Mouse (Mus musculus) left cerebral cortex, adult 8-10 months (tissue): Measurements from ENCODE around the gene Slc18a2. TPM values are rescaled to one million over a fixed set of nuclear protein-coding genes. Genes with fewer than 3 reads are reported as not detected.

Experiments used
- DNase-seq, 2 experiments: peaks; one replicate each; pipeline ENCODE4 v3.0.0; 2022; ENCODE audit warnings: low spot score in 2 of 2
- total RNA-seq, 4 experiments: library from RNA; stranded (reverse); gene quantifications; 2 replicates each; pipeline ENCODE4 v1.2.4; 2022

Gene Slc18a2
- total RNA-seq = under 1 TPM; 0.23 to 0.63 (median 0.47) TPM

DNA sequence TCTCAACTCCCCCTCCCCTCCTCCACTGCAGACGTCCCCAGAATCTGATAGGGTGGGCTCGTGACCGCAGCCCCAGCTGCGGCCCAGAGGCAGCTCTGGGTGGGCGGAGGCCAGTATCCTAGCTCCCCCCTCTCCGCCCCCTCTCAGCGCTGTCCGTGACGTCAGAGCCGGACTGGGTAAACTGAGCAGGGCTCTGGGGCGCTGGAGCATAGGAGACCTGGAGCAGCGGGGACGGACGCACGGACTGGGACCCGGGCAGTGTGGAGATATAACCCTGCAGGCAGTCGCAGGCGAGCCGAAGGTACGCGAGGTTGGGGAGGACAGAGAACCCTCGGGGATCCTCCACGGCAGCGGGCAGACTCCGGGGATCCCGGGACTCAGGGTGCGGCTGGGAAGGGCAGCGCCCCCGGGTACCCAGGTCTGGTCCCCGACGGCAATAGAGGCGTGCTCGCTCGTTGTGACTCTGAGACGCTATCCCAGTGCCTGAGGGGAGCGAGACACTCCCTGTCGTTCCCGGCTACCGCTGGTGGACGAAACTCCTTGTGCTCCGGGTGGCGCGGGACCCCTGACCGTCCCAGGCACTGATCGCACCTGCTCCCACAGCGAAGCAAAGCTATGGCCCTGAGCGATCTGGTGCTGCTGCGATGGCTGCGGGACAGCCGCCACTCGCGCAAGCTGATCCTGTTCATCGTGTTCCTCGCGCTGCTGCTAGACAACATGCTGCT lies at the start of gene Slc18a2:
Gene Slc18a2, plus strand, starts transcription at position 179 of the 725 bp plus-strand sequence.
- no peak for DNase-seq

DNA sequence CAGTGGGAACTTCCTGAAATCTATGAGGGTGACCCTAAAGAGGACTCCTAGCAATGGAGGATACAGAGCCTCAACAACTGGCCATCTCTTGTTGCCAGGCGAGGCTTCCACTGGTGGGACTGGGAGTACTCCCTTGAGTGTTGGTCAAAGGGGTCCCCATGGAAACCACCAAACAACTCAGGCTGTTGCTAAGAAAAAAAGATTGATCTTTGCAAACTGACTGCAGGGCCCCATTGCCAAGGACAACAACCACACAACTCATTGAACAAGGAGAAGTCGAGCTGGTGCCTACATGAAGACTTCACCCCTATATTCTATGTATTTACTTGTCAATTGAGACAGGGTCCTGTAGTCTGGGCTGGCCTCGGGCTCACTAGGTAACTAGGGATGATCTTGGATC lies 43.8 kb upstream of the Slc18a2 start:
- no peak for DNase-seq

DNA sequence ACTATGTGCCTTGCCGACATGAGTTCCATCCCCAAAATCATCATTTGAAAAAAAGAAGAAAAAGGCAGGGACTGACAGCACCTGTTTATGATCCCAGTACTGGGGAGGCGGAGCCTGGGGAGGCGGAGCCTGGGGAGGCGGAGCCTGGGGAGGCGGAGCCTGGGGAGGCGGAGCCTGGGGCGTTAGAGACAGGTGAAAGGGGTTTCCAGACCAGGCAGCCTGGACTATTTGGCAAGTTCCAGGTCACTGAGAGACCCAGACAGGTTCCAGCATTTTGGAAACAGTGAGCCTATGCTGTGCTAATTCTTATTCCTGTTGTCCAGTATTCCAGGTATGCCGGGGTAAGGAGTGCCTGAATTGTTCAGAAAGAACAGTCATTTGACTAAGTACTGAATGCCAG lies 41.7 kb upstream of the Slc18a2 start, which contains the start of gene Kcnk18:
Gene Kcnk18, plus strand, starts transcription at position 224 of the 400 bp plus-strand sequence.
- DNase-seq = no peak

DNA sequence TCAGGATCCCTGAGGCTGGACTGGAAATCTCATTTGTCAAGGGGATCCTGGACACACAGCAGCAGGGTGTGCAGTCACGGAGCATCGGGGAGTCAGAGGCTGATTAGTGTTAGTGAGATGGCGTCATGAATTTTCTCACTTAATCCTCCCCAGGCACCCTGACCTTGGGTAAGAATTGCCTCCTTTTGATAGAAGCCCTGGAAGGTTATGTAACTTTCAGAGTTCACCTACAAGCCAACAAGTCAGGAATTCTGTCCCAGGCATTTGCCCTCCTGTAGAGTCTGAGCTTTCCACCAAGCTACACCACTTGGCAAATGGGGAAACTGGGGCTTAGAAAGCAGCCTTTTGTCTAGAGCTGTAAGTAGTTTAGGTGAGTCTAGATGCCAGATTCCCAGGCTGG lies 39.6 kb upstream of the Slc18a2 start:
- DNase-seq = no peak

DNA sequence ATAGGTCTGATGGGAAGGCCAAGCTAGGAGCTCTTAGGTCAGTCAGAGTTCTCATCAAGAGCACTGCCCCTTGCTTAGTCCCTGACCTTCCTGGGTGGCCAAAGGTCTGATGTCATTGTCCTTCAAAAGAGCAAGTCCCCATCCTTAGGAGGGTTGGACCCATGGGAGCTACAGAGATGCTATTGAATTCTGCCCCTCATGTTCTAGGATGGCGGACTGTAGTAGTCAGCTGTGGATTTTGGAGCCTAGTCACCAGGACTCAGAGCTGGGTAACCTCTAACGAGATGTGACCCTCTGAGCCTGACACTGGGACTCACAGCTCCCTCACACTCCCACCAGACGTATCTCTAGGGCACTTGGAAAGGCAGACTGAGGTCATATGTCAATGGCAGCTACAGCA lies 32.3 kb upstream of the Slc18a2 start:
- no peak for DNase-seq

DNA sequence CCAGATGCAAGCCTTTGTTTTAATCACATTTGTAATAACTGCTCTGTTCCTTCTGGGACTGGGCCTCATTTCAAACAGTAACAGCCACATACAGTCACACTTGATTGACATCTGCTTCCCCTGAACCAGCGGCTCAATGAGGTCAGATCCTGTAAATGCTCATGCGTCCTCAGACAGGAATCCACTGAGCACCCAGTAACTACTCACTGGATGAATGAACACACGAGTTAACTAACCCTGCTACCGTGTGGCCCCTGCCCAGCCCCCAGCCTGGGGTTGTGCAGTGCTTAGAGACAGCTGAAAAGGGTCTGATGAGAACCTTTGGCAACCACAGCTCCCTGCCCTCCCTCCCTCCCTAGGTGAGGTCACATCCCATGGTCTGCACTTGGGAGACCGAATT lies 27.9 kb upstream of the Slc18a2 start:
- DNase-seq = no peak

DNA sequence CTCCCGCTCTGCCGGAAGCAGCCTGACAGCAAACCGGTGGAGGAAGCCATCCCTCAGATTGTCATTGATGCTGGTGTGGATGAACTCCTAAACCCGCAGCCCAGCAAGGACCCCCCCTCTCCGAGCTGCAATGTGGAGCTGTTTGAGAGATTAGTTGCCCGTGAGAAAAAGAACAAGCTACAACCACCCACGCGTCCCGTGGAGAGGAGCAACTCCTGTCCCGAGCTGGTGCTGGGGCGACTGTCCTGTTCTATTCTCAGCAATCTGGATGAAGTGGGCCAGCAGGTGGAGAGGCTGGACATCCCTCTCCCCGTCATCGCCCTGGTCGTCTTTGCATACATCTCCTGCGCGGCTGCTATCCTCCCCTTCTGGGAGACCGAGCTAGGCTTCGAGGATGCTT lies 25.7 kb upstream of the Slc18a2 start:
- no peak for DNase-seq

DNA sequence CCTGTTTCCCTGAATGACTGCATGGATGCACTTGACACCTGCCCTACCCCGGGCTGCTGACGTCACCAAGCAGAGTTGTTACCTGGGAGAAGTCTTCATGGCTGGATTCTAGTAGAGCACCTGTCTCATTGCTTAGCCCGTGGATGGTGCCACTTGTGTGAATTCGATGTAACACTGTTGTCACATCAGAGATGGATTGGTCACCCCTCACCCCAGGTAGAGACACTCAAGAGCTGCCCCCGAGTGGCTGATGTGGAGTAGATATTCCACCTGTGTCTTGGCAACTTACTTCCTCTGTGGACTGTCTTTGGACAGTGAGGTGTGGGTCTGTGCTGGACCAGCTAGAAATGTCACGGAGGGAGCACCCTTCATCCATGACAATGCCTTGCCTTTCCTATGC lies 24.6 kb upstream of the Slc18a2 start:
- DNase-seq = no peak

DNA sequence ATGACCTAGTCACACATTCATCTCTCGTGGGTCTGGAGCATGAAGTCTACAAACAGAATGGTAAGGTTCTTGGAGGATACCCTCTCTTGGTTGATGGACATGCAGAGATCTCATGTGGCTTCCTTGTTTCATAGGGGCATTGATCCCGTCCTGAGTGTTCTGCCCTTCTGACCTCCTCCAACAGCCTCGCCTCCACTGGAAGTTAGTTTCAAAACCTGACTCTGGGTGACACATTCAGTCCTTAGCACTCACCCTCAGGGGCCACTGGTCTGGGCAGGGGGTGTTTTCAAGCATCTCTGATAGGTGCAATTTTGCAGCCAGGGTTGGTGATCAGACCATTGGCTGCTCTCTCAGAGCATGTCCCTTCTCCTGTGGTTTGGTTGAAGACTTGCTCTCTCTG lies 22.1 kb upstream of the Slc18a2 start:
- DNase-seq = no peak

DNA sequence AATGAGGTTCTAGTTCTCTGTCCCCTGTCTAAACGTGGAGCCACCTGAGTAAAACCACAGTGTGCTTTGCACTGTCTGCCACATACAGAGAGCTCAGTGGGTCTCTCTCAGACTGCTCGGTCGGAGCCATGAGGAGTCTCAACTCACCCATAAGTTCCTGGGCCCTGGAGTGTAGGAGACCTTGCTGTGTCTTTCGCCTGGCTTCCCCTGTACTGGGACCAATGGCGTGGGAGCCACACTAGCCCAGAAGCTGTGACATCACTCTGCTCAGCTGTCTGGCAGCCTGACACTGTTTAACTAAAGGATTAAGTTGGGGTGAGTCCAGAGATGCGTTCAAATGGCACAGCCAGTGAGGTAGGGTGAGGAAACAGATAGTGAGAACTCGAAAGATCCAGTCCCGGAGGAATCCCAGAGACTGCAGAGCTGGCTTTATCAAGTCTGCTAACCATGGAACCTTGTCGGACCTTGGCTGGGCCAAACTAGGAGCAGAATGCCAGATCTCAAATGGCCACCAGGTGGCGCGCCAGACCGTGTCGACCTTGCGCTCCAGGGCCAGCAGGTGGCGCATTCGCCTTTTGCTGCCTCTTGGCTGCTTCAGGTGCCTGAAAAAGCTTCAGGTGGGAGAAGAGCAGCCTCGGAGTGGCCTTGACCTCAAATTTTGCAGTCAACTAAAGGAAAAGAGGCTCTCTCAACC lies 21.4 kb upstream of the Slc18a2 start:
- DNase-seq = peak; percentile 27 to 97

DNA sequence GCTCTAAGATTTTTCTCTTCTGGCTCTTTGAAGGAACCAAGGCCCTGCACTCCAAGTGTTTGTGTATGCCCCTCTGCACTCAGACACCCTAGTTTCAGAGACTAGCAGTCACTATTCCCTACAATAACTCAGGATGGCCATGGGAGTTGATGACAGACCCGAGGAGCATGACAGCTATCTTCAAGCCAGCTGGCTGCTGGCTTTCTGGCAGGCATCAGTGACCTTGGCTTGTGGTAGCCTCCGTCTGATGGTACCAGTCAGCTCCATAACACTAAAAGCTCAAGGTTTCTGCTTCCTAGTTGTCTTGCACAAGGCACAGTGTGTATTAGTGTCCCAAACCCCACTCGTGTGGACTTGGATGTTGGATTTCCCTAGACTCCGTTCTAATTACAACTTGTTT lies 18.7 kb upstream of the Slc18a2 start:
- no peak for DNase-seq

DNA sequence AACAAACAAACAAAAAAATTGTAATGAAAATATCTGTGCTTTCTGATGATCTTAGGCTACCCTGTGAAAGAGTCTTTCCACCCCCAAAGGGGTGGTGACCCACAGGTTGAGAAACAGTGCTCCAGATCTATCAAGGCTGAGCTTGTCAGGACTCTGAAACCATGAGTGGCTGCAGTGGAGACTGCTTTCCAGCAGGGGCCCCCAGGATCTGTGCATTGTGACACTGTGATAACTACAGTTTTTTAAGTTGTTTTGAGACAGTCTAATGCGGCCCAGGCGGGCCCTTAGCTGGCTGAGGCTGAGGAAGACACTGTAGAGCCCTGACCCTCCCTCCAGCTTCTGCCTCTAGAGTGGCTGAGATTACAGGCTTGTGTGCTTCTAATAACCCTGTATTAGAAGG lies 17.6 kb upstream of the Slc18a2 start:
- no peak for DNase-seq

DNA sequence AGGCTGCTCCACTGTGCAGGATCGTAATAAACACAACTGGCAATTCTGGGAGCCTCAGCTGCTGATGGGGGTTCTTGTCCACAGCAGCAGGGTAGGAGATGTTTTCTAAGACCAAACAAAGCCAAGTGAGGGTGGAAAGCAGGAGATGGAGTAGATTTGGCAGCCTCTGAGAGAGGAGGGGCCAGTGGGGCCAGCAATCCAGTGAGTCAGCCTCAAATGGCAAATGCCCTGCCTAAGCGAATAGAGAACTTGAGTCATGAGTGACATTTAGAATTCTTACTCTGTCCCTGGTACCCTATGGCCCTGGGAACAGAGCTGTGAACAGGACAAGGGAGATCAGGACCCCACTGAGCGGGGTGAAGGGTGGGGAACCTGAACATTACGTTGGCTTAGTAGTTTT lies 12.6 kb upstream of the Slc18a2 start:
- no peak for DNase-seq

DNA sequence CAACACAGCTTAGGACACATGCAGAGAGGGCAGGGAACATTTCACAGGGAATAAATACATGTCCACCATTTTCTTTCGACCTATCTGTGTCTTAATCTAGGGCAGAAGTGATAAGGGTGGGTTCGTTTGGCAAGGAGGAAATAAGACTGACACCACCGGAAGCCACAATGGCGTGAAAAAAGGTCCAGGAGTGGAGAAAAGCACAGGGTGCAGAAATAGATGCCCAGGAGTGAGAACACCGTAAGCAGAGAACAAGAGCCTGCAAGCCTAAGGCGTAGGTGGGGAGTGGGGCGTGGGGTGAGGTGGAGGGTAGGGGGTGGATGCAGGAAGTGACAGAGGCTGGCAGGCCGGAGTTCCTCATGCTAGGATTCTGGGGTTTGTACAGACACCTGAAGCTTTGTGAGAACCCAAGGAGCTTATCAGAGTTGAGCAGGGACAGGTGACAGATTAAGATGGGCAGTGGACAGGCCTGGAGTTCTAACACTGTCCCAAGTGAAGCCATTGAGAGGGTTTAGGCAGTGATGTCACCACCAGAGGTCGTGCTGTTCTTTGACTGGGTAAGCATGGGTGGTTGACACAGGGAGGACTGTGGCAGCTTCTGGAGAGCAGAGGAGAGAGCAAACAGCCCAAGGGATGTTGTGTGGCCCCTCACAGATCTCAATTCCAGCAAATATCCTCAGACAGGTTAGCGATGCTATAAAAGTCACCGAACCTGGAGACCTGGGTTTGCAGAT lies 12.0 kb upstream of the Slc18a2 start:
- no peak for DNase-seq

DNA sequence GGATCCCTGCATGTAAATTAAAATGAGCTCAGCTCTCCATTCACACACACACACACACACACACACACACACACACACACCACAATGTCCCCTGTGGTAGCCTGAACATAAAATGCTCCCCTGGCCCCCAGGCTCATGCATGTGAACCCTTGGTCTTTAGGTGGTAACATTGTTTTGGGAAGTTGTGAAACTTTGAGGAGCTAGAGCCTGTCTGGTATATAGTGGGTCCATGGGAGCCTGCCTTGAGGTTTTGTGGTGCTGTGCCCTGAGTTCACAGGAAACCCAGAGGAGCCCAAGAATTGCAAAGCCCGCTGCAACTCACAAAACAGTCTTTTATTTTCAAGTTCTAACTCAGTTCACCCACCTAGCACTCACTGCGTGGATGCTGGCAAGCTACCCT lies 8.0 kb upstream of the Slc18a2 start:
- no peak for DNase-seq

DNA sequence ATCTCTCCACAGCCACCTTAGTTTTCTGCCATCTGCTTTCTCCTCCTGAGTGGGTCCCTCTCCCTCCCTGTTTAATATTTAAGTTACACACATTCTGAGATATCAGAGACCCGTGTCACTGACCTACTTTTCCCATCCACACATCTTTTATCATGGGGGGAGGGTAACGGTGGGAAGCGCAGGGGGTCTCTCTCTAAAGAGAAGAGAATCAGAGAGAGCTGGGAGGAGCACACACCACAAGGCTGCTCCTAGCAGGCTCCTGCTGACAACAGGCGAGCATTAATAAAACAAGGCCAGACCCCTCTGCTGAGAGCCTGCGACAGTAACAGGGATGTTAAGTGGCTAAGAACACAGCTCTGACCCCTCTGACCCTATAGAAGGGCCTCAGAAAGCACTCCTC lies 1.1 kb upstream of the Slc18a2 start:
- DNase-seq = no peak

DNA sequence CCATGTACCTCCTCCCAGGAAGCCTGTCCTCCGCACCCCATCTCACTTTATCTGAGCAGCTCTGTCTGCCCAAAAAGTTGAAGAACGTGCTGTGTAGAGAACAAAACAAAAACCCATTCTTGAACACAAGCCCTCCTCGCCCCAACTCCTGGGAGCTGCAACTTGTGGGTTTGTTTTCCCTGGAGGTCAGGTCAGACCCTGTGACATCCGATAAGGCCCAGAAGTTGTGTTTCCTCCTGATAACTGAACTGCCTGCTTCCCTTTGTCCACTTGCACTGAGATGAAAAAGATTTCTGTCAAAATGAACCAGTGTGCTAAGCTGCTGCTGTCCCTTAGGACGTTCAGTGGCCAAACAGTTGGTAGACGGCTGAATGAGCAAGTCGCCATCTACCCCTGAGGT lies 908 bp downstream of the Slc18a2 start:
- DNase-seq = no peak

DNA sequence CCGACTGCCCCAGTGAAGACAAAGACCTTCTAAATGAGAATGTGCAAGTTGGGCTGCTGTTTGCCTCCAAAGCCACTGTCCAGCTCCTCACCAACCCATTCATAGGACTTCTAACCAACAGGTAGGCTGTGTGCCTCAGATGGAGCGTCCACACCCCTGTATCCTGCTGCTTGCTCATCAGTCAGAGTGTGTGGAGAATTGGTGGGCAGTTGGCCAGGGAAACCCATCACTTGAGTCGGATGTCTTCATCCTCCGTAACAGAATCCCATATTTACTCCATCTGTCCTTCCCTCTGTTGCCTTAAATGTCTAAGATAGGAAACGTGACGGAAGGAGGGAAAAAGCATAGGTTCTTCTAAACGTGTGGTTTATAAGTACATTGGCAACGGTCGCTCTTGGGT lies 2.5 kb downstream of the Slc18a2 start:
- DNase-seq = no peak

DNA sequence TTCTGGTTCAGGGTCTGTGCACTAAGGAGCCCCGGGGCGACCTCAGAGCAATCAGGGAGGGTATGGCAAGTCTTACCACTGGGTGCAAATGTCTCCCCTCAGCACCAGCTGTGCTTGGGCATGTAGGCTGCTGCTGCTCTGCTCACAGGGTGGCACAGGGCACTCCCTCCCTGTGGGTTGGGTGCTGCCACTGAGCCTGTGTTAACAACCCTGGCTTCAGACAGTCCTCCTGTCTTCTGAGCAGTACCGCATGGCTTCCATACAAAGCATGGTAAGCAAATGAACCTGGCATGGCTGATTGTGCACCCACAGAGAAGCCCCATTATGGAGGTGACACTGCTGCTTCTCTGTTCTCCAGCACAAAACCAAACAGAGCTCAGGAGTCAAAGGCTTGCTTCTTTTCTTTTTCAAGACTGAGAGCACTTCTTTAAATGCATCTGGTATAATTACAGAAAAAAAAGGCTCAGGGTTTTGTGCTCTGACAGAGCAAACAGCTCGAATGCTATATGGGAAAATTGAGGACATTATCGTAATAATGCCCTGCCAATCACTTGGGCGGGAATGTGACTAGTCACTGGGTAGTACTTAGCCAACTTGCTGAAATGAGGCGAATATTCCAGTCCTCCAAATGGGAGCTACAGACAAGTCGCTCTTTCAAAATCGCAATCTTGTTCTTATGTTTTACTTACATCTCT lies 4.3 kb downstream of the Slc18a2 start:
- DNase-seq = no peak

DNA sequence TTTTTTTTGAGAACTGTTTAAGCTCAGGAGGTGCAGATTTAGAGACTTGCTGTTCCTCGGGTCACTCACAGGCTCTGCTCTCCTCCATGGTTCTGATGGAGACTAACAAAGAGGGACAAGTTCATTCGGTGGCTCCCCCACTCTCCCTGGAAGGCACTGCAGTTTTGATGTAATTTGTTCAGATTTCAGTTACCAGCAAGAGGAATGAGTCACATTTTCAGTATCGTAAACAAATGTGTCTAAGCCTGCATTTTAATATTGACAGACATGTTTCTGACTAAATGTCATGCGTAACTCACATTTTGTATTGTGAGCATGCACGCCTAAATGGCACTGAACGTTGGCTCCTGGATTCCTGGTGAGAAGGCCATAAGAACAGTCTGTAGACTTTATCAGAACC lies 5.2 kb downstream of the Slc18a2 start:
- DNase-seq = no peak

DNA sequence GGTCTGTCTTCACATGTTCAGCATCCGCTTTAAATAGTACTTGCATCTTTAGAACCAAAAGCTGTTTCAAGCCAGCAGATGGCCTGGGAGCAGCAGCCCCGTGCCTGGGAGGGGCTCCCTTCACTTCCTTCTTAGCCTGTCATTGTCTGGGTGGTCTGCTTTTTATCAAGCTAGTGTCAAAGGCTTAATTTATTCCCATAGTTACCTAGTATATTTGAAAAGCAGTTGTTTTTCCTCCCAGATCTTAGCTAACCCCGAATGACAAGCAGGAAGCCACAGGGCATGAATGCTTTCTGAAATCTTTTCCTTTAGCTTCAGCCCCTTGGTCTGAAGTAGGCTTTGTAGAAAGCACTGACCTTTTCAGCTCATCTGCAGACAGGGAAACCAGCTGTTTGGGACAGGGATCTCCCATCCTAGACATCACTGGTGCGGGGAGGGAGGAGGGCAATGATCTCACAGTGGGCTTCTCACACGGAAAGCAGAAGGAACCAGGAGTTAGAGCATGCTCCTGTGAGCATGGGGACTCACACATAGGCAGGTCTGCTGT lies 6.8 kb downstream of the Slc18a2 start:
- no peak for DNase-seq

DNA sequence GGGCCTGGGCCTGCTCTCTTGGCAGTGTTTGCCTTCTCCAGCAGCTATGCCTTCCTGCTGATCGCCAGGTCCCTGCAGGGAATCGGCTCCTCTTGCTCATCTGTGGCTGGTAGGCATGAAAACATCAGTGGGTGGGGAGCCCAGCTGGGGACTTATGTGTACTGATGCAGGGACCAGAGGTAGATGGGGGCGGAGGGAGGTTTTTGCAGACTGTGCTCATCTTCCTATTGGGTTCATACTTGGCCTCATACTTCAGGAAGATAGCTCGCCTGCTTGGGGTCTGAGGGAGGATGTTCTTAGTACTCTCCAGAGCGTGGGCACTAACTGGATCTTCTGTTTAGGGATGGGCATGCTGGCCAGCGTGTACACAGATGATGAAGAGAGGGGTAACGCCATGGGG lies 12.5 kb downstream of the Slc18a2 start:
- DNase-seq = peak in 1 of 2 experiments; percentile 25
